Mouse (Mus musculus): ENCODE measurements around the gene Clcf1.

The Clcf1 gene

GRCm38 (mm10) chr19:4192251-4192985 lies 21.6 kb upstream of the Clcf1 start:
- intact Hi-C loops (cut with DNase I): no loop called here

- intact Hi-C loops (cut with DNase I): no loop called here
These were observed 20.9 kb upstream of the Clcf1 start for GRCm38 (mm10) chr19:4193129-4193528.

GRCm38 (mm10) chr19:4194021-4194724 lies 19.9 kb upstream of the Clcf1 start:
- intact Hi-C loops (cut with DNase I): no loop called here

- intact Hi-C loops (cut with DNase I): no loop called here
These were observed 19.0 kb upstream of the Clcf1 start for GRCm38 (mm10) chr19:4194776-4195650.

GRCm38 (mm10) chr19:4196048-4196447 lies 18.0 kb upstream of the Clcf1 start:
- intact Hi-C loops (cut with DNase I): no loop called here

GRCm38 (mm10) chr19:4196548-4196947 lies 17.5 kb upstream of the Clcf1 start:
- intact Hi-C loops (cut with DNase I): no loop called here

GRCm38 (mm10) chr19:4197180-4197579 lies 16.9 kb upstream of the Clcf1 start:
- intact Hi-C loops (cut with DNase I): no loop called here

- intact Hi-C loops (cut with DNase I): no loop called here
These were observed 12.6 kb upstream of the Clcf1 start, which contains the start of gene Rad9a for GRCm38 (mm10) chr19:4201291-4201909. Rad9a (minus strand) TSS chr19:4201662.

GRCm38 (mm10) chr19:4202149-4202548 lies 11.9 kb upstream of the Clcf1 start:
- intact Hi-C loops (cut with DNase I): no loop called here

GRCm38 (mm10) chr19:4203148-4203547 lies 10.9 kb upstream of the Clcf1 start:
- intact Hi-C loops (cut with DNase I): no loop called here

- intact Hi-C loops (cut with DNase I): loop anchor here (2.0 kb wide), 1 partner anchor 105 kb away; the partner anchor contains the start of gene Pitpnm1
These were observed 10.3 kb upstream of the Clcf1 start for GRCm38 (mm10) chr19:4203604-4204326.

- intact Hi-C loops (cut with DNase I): loop anchor here (2.0 to 5.0 kb wide), 2 partner anchors 37 to 106 kb away; partner anchors contain the start of gene Pitpnm1
These were observed 9.1 kb upstream of the Clcf1 start for GRCm38 (mm10) chr19:4204889-4205288.

- intact Hi-C loops (cut with DNase I): loop anchor here (1.0 to 5.0 kb wide), 2 partner anchors 21 to 35 kb away; no protein-coding TSS in a partner anchor
These were observed 7.1 kb upstream of the Clcf1 start for GRCm38 (mm10) chr19:4206971-4207370.

GRCm38 (mm10) chr19:4208563-4208962 lies 5.5 kb upstream of the Clcf1 start:
- intact Hi-C loops (cut with DNase I): loop anchor here (5.0 kb wide), 1 partner anchor 34 kb away; no protein-coding TSS in a partner anchor

- intact Hi-C loops (cut with DNase I): no loop called here
These were observed 2.0 kb upstream of the Clcf1 start for GRCm38 (mm10) chr19:4211891-4212588.

- intact Hi-C loops (cut with DNase I): no loop called here
These were observed 489 bp upstream of the Clcf1 start for GRCm38 (mm10) chr19:4213524-4213974.

- intact Hi-C loops (cut with DNase I): no loop called here
These were observed 873 bp downstream of the Clcf1 start for GRCm38 (mm10) chr19:4214771-4215450.

GRCm38 (mm10) chr19:4215451-4215840 lies 1.4 kb downstream of the Clcf1 start:
- intact Hi-C loops (cut with DNase I): no loop called here
